Mouse (Mus musculus) MEL (cell line): ENCODE measurements around the gene Anapc5.

Experiments used
- HCFC1 ChIP-seq: IDR thresholded peaks from 2 replicates; pipeline ENCODE4 v1.6.1; 2012; ENCODE audit warnings: low read depth, mild to moderate bottlenecking, inconsistent platforms, low read length, improper control_type of control experiment, moderate library complexity
- POLR2A ChIP-seq, 2 experiments: IDR thresholded peaks; 2 replicates each; pipeline ENCODE4 v1.6.1; 2011 to 2012; ENCODE audit warnings: low read length in 2 of 2, mild to moderate bottlenecking in 2 of 2, control low read depth in 1 of 2, improper control_type of control experiment in 1 of 2, low read depth in 1 of 2, moderate library complexity in 1 of 2; ENCODE audit not compliant: control insufficient read depth in 1 of 2, insufficient read depth in 1 of 2, poor library complexity in 1 of 2
- TCF12 ChIP-seq: IDR thresholded peaks from 2 replicates; pipeline ENCODE4 v1.6.1; 2014; ENCODE audit warnings: low read depth, mild to moderate bottlenecking, inconsistent platforms, low read length, improper control_type of control experiment, moderate library complexity

GRCm38 (mm10) chr5:122832996-122833395 lies 11.9 kb upstream of the Anapc5 start:
- TF ChIP-seq HCFC1 (no peak), TCF12 (no peak), POLR2A (IDR thresholded peaks at IDR 0.05; ENCODE audit: control insufficient read depth in 1 of 2, insufficient read depth in 1 of 2, low read depth in 1 of 2, low read length in 2 of 2, poor library complexity in 1 of 2) (no peak)
